Mouse (Mus musculus): ENCODE measurements at regions not wholly inside any gene's neighbourhood (a gene's known extent, or its start where the extent isn't known, plus 50 kb on each side); places are given as distances from the start of the nearest gene placed in this dataset.

- CTCF ChIA-PET: no interaction called here
Observed at GRCm38 (mm10) chr3:34522054-34522684, 128.0 kb upstream of the Sox2 start.

- CTCF ChIA-PET: no interaction called here
Observed at GRCm38 (mm10) chr3:34521357-34522053, 128.7 kb upstream of the Sox2 start.

- CTCF ChIA-PET: no interaction called here
Observed at GRCm38 (mm10) chr3:34512503-34513145, 137.6 kb upstream of the Sox2 start.

DNA sequence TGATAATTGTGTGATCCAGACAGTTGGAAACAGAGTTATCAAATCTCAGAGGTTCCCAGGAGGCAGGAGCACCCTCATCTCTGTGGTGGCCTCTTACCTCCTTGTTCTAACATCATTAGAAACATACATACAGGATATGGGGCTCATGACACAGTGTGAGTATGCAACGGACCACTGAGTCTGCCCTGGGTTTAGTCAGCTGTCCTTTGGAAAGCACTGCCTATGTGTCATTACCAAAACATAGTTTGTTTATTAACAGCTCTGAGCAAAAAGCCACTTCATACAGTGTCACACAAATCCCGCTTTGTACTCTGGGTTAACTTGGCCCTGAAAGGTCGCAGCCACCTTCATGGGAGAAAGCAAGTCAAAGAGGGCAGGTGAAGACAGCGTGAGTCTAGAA is 139.5 kb upstream of the Sox2 start:
- CTCF ChIA-PET: no interaction called here

GRCm38 (mm10) chr3:34509160-34509559 is 141.0 kb upstream of the Sox2 start:
- CTCF ChIA-PET: no interaction called here

- CTCF ChIA-PET: no interaction called here
Observed at GRCm38 (mm10) chr3:34504573-34504894, 145.7 kb upstream of the Sox2 start.

DNA sequence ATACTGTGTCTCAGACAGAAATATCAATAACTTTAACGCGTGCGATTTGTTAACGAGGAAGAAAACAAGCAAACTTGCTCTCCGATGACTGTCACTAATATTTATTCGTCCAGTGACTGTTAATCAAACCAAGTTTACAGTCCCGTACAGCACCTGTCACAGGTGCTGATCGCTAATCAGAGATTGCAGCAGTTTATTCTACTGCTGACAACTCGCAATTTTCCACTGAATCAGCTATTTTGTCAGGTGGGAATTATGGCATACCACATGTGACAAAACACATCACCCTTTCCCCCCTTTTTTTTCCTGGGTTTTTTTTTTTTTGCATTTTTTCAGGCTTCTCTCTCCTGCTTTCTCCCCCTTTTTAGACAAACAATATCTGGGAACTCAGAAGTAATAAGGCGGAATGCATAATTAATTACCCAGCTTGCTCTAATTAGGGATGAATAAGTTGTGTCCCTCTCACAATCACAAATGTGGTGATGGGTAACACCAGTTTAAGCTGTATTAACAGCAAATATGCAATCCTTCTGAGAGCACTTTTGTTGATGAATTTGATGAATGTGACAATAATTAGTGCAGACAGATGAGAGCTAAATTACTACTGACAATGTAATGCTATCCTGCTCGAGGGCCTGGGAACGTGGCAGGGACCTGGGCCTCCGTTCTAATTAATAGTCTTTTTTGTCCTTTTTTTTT is 146.2 kb upstream of the Sox2 start:
- CTCF ChIA-PET: no interaction called here

DNA sequence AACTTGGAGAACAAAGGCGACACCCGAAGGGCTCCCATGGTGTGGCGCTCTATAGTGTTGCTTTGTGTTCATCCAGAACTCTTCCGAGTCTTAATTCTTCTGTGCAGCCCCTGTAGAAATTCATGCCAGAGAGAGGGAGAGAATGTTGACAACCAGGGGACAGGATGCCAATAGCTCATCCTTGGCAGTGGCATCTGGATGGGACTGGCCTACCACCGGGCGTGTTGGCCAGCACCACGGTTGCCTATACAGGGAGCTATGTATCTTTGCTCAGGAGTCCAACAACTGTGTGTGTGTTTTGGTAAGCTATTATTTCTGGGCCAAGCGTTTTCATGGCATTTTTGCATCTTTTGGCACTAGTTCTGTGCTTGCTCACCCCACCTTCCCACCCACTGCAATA is 153.4 kb upstream of the Sox2 start:
- CTCF ChIA-PET: no interaction called here

DNA sequence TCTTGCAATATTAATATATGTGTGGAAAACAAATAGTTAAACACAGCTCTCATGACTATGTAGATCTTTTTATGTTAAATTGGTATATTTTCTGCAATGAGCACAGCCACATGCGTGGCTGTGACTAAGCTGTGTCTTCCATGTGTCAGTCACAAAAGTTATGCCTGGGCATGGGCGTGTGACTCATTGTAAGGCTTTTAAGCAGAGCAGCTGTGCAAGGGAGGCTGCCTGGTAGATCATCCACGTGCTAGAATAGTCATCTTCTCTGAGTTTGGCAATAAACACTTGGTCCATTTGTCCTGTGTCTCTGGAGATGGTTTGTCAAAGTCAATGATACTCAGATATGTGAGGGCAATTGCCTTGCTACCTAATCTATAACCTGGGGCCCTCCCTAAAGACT is 154.6 kb upstream of the Sox2 start:
- CTCF ChIA-PET: no interaction called here

DNA sequence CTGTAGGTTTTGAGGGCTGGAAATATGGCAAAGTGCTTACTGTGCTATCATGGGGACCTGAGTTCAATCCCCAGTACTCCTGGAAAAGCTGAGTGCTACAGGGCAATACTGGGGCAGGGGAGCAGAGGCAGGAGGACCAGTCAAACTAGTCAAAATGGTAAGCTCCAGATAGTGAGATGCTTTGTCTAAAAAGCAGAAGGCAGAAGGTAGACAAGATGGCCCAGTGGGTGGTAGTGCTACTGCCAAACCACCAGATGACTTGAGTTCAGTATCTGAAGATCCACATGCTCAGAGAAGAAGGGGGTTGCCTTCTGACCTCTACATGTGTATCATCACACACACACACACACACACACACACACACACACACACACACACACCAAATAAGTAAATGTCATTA is 156.3 kb upstream of the Sox2 start:
- CTCF ChIA-PET: interaction anchor here (0.5 kb wide), 1 partner anchor 29 kb away, joined by 4 read pairs; no protein-coding TSS in a partner anchor

DNA sequence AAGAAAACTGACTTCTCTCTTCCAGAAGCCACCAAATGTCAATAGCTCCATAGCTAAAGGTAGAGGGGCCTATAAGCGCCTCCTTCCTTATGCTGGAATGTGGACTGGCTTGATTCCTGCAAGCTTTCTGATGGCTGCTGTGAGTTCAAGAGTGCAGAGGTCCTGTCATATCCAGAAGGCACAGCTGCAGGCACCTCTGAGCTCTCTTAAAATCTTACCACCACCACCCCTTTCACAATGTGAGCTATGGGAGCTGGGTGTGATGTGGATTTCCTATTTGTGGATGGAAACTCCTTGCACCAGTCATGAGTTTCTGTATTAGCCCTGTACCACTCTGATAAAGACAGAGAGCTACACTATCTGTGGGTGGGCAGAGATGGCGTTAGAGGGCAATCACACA is 161.2 kb upstream of the Sox2 start:
- CTCF ChIA-PET: no interaction called here

DNA sequence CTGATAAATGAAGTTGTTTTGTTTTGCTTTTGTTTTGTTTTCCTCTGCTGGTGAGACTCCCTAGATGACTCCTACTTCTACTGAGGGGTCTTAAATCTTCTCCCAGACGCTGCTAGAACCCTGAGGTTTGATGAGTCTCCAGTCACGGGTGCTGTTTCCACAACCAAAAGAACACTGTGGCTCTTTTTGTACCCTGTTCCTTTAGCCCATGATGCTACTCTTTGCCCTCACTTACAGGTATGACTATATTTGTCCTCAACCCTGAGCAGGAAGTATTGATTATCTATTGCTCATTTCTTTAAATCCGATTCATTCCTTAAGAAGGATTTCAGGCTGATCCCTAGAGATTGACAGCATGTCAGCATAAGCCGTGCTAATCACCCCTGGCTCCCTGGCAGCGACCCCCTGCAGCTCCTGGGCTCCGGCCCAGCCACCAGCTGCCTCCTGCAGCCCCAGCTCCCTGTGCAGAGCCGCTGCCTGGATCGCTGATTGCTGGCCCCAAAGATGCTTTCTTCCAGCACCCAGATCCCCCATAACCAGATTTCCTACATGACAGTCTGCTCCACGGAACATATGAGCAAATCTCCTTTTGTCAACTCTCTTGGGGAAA is 163.7 kb upstream of the Sox2 start:
- CTCF ChIA-PET: no interaction called here

- CTCF ChIA-PET: no interaction called here
Observed at GRCm38 (mm10) chr3:34485345-34486223, 164.6 kb upstream of the Sox2 start.

DNA sequence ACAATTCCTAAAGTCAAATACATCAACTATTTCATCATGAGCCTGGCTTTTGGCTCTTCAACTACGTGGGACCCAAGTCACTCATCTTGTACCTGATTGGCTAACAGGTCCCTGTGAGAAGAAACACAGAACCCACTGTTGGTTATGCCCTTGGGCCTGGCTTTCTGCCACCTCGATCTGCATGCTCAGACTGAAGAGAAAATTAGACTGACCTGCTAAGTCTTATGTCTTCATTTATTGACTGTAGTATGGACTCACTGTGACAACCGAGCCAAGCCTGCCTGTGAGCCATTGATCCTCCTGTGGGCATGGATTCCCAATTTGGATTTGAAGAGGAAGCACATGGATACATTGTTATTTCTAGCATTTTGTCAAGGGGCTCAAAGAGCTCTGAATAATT is 166.3 kb upstream of the Sox2 start:
- CTCF ChIA-PET: no interaction called here

DNA sequence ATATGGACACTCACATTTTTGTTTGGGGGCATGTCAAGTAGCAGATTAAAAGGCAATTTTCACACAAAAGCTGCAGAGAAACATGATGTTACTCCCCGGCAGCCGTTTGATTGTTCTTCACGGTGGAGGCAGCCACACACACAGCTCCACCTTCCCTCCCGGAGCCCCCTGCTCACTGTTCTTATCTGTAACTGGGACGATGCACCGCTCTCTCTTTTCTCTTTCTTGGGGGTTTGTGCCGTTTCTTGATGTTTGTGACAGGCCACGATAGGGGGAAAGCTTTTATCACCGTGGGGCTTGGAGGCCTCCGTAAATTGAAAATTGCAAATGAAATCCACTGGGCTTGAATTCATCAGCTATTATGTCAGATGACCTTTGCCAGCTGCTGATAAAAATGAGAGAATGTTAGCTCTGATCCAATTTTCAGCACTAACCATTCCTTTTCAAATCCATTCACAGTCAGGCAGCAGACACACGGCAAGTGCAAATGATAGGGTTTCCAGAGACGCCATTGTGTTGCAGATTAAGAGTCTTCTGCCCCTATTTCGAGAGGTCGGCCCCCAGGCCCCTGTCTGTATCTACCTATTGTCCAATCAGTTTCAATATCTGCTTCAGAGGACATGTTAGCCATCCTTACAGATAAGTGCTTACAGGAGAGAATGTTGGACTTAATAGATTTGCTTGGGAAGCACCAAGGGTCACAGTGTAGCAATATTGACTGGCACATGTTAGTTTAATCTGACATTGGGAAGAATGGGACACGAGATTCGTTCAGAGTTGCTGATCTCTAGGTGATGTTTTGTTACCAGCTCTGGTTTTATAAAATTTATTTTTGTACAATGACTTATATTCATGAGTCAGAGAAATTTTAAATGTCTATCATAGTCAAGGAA is 168.1 kb upstream of the Sox2 start:
- CTCF ChIA-PET: no interaction called here

GRCm38 (mm10) chr3:34481314-34481713 is 168.9 kb upstream of the Sox2 start:
- CTCF ChIA-PET: no interaction called here

DNA sequence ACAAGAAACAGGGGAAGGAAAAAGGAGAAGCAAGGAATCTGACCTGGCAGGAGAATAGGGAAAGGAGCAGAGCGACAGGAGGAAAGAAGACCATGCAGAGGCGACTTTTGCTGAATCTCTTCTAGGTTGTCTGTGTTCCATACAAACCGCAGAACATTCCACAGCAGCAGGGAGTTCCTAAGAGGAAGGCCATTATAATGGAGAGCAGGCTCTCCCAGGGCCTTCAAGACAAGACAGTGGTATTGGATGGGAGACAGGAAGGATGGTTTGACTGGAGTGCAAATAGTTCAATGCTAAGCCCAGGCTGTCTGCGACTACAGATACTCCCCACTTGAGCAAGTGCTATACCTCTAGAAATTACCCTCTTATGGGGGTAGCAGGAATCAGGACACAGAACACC is 176.1 kb upstream of the Sox2 start:
- CTCF ChIA-PET: interaction anchor here (0.6 kb wide), 1 partner anchor 208 kb away, joined by 3 read pairs; no protein-coding TSS in a partner anchor

- CTCF ChIA-PET: no interaction called here
Observed at GRCm38 (mm10) chr3:34470721-34471120, 179.5 kb upstream of the Sox2 start.

DNA sequence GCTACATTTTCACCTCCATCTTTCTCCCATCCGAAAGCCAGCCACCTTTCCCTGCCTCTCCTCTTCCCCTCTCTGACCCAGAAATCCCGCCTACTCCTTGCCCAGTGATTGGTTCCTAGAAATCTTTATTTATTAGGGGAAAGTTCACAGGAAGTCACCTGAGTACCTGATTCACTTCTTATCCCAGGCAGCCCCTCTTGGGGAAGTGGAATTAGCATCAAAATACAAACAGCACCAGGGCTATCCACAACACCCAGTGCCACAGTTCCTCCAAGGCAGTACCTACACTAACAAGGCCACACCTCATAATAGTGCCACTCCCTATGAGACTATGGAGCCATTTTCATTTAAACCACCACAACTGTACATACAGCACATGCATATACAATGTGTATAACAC is 180.3 kb upstream of the Sox2 start:
- CTCF ChIA-PET: no interaction called here

- CTCF ChIA-PET: no interaction called here
Observed at GRCm38 (mm10) chr3:34466312-34466711, 183.9 kb upstream of the Sox2 start.
